Mouse (Mus musculus): Measurements from ENCODE around the gene Zfp493.
"Not testable (repeated sequence)": the region's sequence is repeated elsewhere in the genome, so short reads cannot be mapped to it uniquely, and the experiment has no call there.

Gene Zfp493

GRCm38 (mm10) chr13:67779265-67780221 lies at the start of gene Zfp493:
TSS of gene Zfp493 (plus strand) at chr13:67779693.
- DNase-seq = peak; percentile 72 to 73

- not testable (repeated sequence) for DNase-seq
Observed at GRCm38 (mm10) chr13:67734391-67734790, 45.1 kb upstream of the Zfp493 start.

- DNase-seq = no peak
Observed at GRCm38 (mm10) chr13:67742941-67743340, 36.6 kb upstream of the Zfp493 start.

- no peak for DNase-seq
Observed at GRCm38 (mm10) chr13:67743896-67744295, 35.6 kb upstream of the Zfp493 start.

- peak; percentile 64 to 82 for DNase-seq
Observed at GRCm38 (mm10) chr13:67754333-67755306, 24.9 kb upstream of the Zfp493 start, which contains the start of gene Zfp85. TSS of gene Zfp85 (minus strand) at chr13:67755228.

GRCm38 (mm10) chr13:67755761-67756160 lies 23.7 kb upstream of the Zfp493 start:
- no peak for DNase-seq

GRCm38 (mm10) chr13:67759966-67760365 lies 19.5 kb upstream of the Zfp493 start:
- DNase-seq = no peak

GRCm38 (mm10) chr13:67763031-67763768 lies 16.3 kb upstream of the Zfp493 start:
- DNase-seq = no peak

- no peak for DNase-seq
Observed at GRCm38 (mm10) chr13:67791921-67792455, 12.5 kb downstream of the Zfp493 start.

GRCm38 (mm10) chr13:67798618-67799017 lies 19.1 kb downstream of the Zfp493 start:
- no peak for DNase-seq

GRCm38 (mm10) chr13:67799151-67799550 lies 19.7 kb downstream of the Zfp493 start:
- not testable (repeated sequence) for DNase-seq

GRCm38 (mm10) chr13:67811651-67812210 lies 32.2 kb downstream of the Zfp493 start:
- no peak for DNase-seq

- DNase-seq = no peak
Observed at GRCm38 (mm10) chr13:67812961-67813709, 33.6 kb downstream of the Zfp493 start.

- DNase-seq = peak; percentile 76 to 88
Observed at GRCm38 (mm10) chr13:67813710-67814660, 34.5 kb downstream of the Zfp493 start, which contains the start of gene Zfp273. TSS of gene Zfp273 (plus strand) at chr13:67813740.

GRCm38 (mm10) chr13:67818636-67819035 lies 39.1 kb downstream of the Zfp493 start:
- DNase-seq = no peak

GRCm38 (mm10) chr13:67830911-67831336 lies 51.4 kb downstream of the Zfp493 start, which contains the start of gene Gm10037:
TSS of gene Gm10037 (plus strand) at chr13:67831106.
- DNase-seq = peak; percentile 62 to 69

GRCm38 (mm10) chr13:67833137-67833536 lies 53.6 kb downstream of the Zfp493 start:
- not testable (repeated sequence) for DNase-seq

Data from kidney, postnatal 25 days (tissue).